Mouse (Mus musculus) MEL (cell line): ENCODE measurements around the gene Icam1. TPM values are rescaled to one million over a fixed set of nuclear protein-coding genes. Genes with fewer than 3 reads are reported as not detected.

Experiments
- DNase-seq: peaks from one replicate; pipeline ENCODE4 v3.0.0; 2011; ENCODE audit warnings: low read depth, low spot score
- H3K27ac ChIP-seq: 2 replicates; pipeline ENCODE4 v1.5.1; 2012; ENCODE audit warnings: low read depth, mild to moderate bottlenecking, control low read depth, low read length, moderate library complexity; ENCODE audit not compliant: control insufficient read depth
- H3K27me3 ChIP-seq, 2 experiments: fragments of 150-350 bp in 1 of 2; sonication (generic) in 1 of 2; 2 replicates each; pipeline ENCODE4 v1.6.1; 2012; ENCODE audit warnings: low read length in 2 of 2, mild to moderate bottlenecking in 2 of 2, improper control_type of control experiment in 1 of 2, moderate library complexity in 1 of 2; ENCODE audit not compliant: insufficient read depth in 2 of 2, control insufficient read depth in 1 of 2
- H3K36me3 ChIP-seq, 2 experiments: 2 replicates each; pipeline ENCODE4 v1.6.1; 2012 to 2014; ENCODE audit warnings: low read length in 2 of 2, improper control_type of control experiment in 1 of 2, inconsistent platforms in 1 of 2, mild to moderate bottlenecking in 1 of 2; ENCODE audit not compliant: insufficient read depth in 2 of 2, control insufficient read depth in 1 of 2
- H3K4me1 ChIP-seq, 2 experiments: fragments of 150-350 bp in 1 of 2; sonication (generic) in 1 of 2; 2 replicates each; pipeline ENCODE4 v1.6.1; 2012; ENCODE audit warnings: low read length in 2 of 2, improper control_type of control experiment in 1 of 2, mild to moderate bottlenecking in 1 of 2; ENCODE audit not compliant: insufficient read depth in 2 of 2, control insufficient read depth in 1 of 2
- H3K4me3 ChIP-seq, 2 experiments: fragments of 150-350 bp in 1 of 2; sonication (generic) in 1 of 2; 2 replicates each; pipeline ENCODE4 v1.5.1; 2012; ENCODE audit warnings: low read depth in 2 of 2, low read length in 2 of 2, mild to moderate bottlenecking in 2 of 2, moderate library complexity in 2 of 2, control low read depth in 1 of 2, improper control_type of control experiment in 1 of 2; ENCODE audit not compliant: control insufficient read depth in 1 of 2, insufficient read depth in 1 of 2
- H3K79me2 ChIP-seq: 2 replicates; pipeline ENCODE4 v1.6.1; 2012; ENCODE audit warnings: mild to moderate bottlenecking, low read length, moderate library complexity; ENCODE audit not compliant: control insufficient read depth, poor library complexity, insufficient read depth
- H3K9ac ChIP-seq: 2 replicates; pipeline ENCODE4 v1.6.1; 2012; ENCODE audit warnings: low read depth, mild to moderate bottlenecking, control low read depth, low read length, moderate library complexity; ENCODE audit not compliant: control insufficient read depth, poor library complexity, severe bottlenecking
- H3K9me3 ChIP-seq: fragments of 150-350 bp; sonication (generic); replicated peaks from 2 replicates; pipeline ENCODE4 v1.6.1; 2012; ENCODE audit warnings: mild to moderate bottlenecking, low read length, improper control_type of control experiment, moderate library complexity; ENCODE audit not compliant: insufficient read depth
- BHLHE40 ChIP-seq: IDR thresholded peaks from 2 replicates; pipeline ENCODE4 v1.6.1; 2012; ENCODE audit warnings: low read depth, mild to moderate bottlenecking, inconsistent platforms, low read length, improper control_type of control experiment, borderline replicate concordance
- CHD1 ChIP-seq: IDR thresholded peaks from 2 replicates; pipeline ENCODE4 v1.6.1; 2012; ENCODE audit warnings: low read depth, mild to moderate bottlenecking, inconsistent platforms, low read length, improper control_type of control experiment
- CTCF ChIP-seq, 3 experiments: IDR thresholded peaks in 2 of 3; conservative IDR thresholded peaks in 1 of 3; 2 replicates each; pipeline ENCODE4 v1.5.1; 2011 to 2012; ENCODE audit warnings: low read length in 3 of 3, low read depth in 2 of 3, mild to moderate bottlenecking in 2 of 3, improper control_type of control experiment in 1 of 3, inconsistent platforms in 1 of 3, mixed read lengths in 1 of 3, moderate library complexity in 1 of 3; ENCODE audit not compliant: control insufficient read depth in 1 of 3, insufficient read depth in 1 of 3, poor library complexity in 1 of 3, severe bottlenecking in 1 of 3
- E2F4 ChIP-seq: IDR thresholded peaks from 2 replicates; pipeline ENCODE4 v1.6.1; 2011; ENCODE audit warnings: low read depth, low read length, improper control_type of control experiment, borderline replicate concordance
- ELF1 ChIP-seq: IDR thresholded peaks from 2 replicates; pipeline ENCODE4 v1.6.1; 2014; ENCODE audit warnings: low read depth, mild to moderate bottlenecking, inconsistent platforms, low read length, improper control_type of control experiment, moderate library complexity
- ETS1 ChIP-seq: IDR thresholded peaks from 2 replicates; pipeline ENCODE4 v1.6.1; 2012; ENCODE audit warnings: low read depth, mild to moderate bottlenecking, inconsistent platforms, low read length, improper control_type of control experiment, moderate library complexity
- GABPA ChIP-seq: IDR thresholded peaks from 2 replicates; pipeline ENCODE4 v1.6.1; 2012; ENCODE audit warnings: low read depth, mild to moderate bottlenecking, inconsistent platforms, low read length, improper control_type of control experiment, moderate library complexity
- GATA1 ChIP-seq: IDR thresholded peaks from 2 replicates; pipeline ENCODE4 v1.6.1; 2011; ENCODE audit warnings: low read depth, low read length, improper control_type of control experiment
- HCFC1 ChIP-seq: IDR thresholded peaks from 2 replicates; pipeline ENCODE4 v1.6.1; 2012; ENCODE audit warnings: low read depth, mild to moderate bottlenecking, inconsistent platforms, low read length, improper control_type of control experiment, moderate library complexity
- JUND ChIP-seq: IDR thresholded peaks from 2 replicates; pipeline ENCODE4 v1.6.1; 2011; ENCODE audit warnings: low read depth, mild to moderate bottlenecking, improper control_type of control experiment, low read length
- MAX ChIP-seq: IDR thresholded peaks from 2 replicates; pipeline ENCODE4 v1.6.1; 2011; ENCODE audit warnings: low read length, improper control_type of control experiment
- MAZ ChIP-seq: IDR thresholded peaks from 2 replicates; pipeline ENCODE4 v1.6.1; 2012; ENCODE audit warnings: low read depth, mild to moderate bottlenecking, inconsistent platforms, low read length, improper control_type of control experiment
- MEF2A ChIP-seq: IDR thresholded peaks from 2 replicates; pipeline ENCODE4 v1.6.1; 2014; ENCODE audit warnings: low read depth, mild to moderate bottlenecking, inconsistent platforms, low read length, improper control_type of control experiment; ENCODE audit not compliant: poor library complexity, insufficient replicate concordance, severe bottlenecking; ENCODE audit errors: extremely low read depth
- MXI1 ChIP-seq: IDR thresholded peaks from 2 replicates; pipeline ENCODE4 v1.6.1; 2011; ENCODE audit warnings: mild to moderate bottlenecking, low read depth, low read length, improper control_type of control experiment
- MYB ChIP-seq: IDR thresholded peaks from 2 replicates; pipeline ENCODE4 v1.6.1; 2011; ENCODE audit warnings: mild to moderate bottlenecking, low read depth, low read length, improper control_type of control experiment
- MYC ChIP-seq: IDR thresholded peaks from 2 replicates; pipeline ENCODE4 v1.6.1; 2011; ENCODE audit warnings: low read depth, mild to moderate bottlenecking, low read length, improper control_type of control experiment, moderate library complexity
- NELFE ChIP-seq: IDR thresholded peaks from 2 replicates; pipeline ENCODE4 v1.6.1; 2011; ENCODE audit warnings: low read depth, low read length, improper control_type of control experiment
- NRF1 ChIP-seq: IDR thresholded peaks from 2 replicates; pipeline ENCODE4 v1.6.1; 2014; ENCODE audit warnings: low read depth, mild to moderate bottlenecking, inconsistent platforms, low read length, improper control_type of control experiment, moderate library complexity; ENCODE audit not compliant: poor library complexity, insufficient read depth, severe bottlenecking
- POLR2AphosphoS5 ChIP-seq: IDR thresholded peaks from 2 replicates; pipeline ENCODE4 v1.6.1; 2012; ENCODE audit warnings: low read depth, borderline replicate concordance, mild to moderate bottlenecking, inconsistent platforms, low read length, moderate library complexity, mixed read lengths
- RCOR1 ChIP-seq: IDR thresholded peaks from 2 replicates; pipeline ENCODE4 v1.6.1; 2012; ENCODE audit warnings: low read depth, mild to moderate bottlenecking, inconsistent platforms, low read length, improper control_type of control experiment
- SIN3A ChIP-seq: IDR thresholded peaks from 2 replicates; pipeline ENCODE4 v1.6.1; 2012; ENCODE audit warnings: low read length, improper control_type of control experiment, inconsistent platforms
- TBP ChIP-seq: IDR thresholded peaks from 2 replicates; pipeline ENCODE4 v1.8.0; 2011; ENCODE audit warnings: low read depth, low read length, improper control_type of control experiment
- TCF12 ChIP-seq: IDR thresholded peaks from 2 replicates; pipeline ENCODE4 v1.6.1; 2014; ENCODE audit warnings: low read depth, mild to moderate bottlenecking, inconsistent platforms, low read length, improper control_type of control experiment, moderate library complexity
- USF1 ChIP-seq: IDR thresholded peaks from 2 replicates; pipeline ENCODE4 v1.6.1; 2014; ENCODE audit warnings: low read depth, mild to moderate bottlenecking, inconsistent platforms, low read length, improper control_type of control experiment, moderate library complexity
- USF2 ChIP-seq, 2 experiments: IDR thresholded peaks; 2 replicates each; pipeline ENCODE4 v1.6.1; 2011 to 2012; ENCODE audit warnings: improper control_type of control experiment in 2 of 2, low read length in 2 of 2, borderline replicate concordance in 1 of 2, inconsistent platforms in 1 of 2, low read depth in 1 of 2, mild to moderate bottlenecking in 1 of 2; ENCODE audit not compliant: insufficient read depth in 1 of 2
- polyA plus RNA-seq, 2 experiments: library from polyadenylated mRNA; stranded (reverse) in 1 of 2; unstranded in 1 of 2; fragments of >175 nt in 1 of 2; fragments of >200 nt in 1 of 2; gene quantifications; 2 replicates each; pipeline versions ENCODE4 v1.2.1 to v1.2.4; 2012; ENCODE audit warnings: low replicate concordance in 2 of 2, low read depth in 1 of 2; ENCODE audit not compliant: insufficient read length in 2 of 2, insufficient read depth in 1 of 2, missing spikeins in 1 of 2
- total RNA-seq: library from RNA; depleted of rRNA; stranded (reverse); fragments of 300-350 nt; gene quantifications from 2 replicates; pipeline ENCODE4 v1.2.3, GENCODE M21; 2012

The Icam1 gene
- total and polyA plus RNA-seq, 3 experiments = 26.0 to 31.0 TPM; not detected in 1

- no peak for DNase-seq
- H3K36me3 ChIP-seq = peaks cover 0 to 17% of the 10 kb centered on the region in 2 experiments; a peak in 2 of 4 replicates
- H3K79me2 ChIP-seq = peaks cover 12% of the 10 kb centered on the region
- H3K4me3 ChIP-seq = no peak overlapping the region
- H3K27me3 ChIP-seq = no peaks in the 10 kb centered on the region
- H3K9ac ChIP-seq = no peak overlapping the region
- H3K9me3 ChIP-seq = no peaks in the 10 kb centered on the region
- peaks cover 13 to 19% of the 10 kb centered on the region in 2 experiments for H3K4me1 ChIP-seq
- no peak overlapping the region for H3K27ac ChIP-seq
- TF ChIP-seq JUND = no peak
- no peak for TF ChIP-seq TCF12
- no peak for TF ChIP-seq MAX
- TF ChIP-seq MYB = no peak
- no peak for TF ChIP-seq CTCF (IDR thresholded peaks at IDR 0.05 in 2 of 3, conservative IDR thresholded peaks at IDR 0.05 in 1 of 3; ENCODE audit: control insufficient read depth in 1 of 3, insufficient read depth in 1 of 3, low read depth in 2 of 3, low read length in 3 of 3, poor library complexity in 1 of 3, severe bottlenecking in 1 of 3)
- no peak for TF ChIP-seq NRF1
- no peak for TF ChIP-seq ELF1
- no peak for TF ChIP-seq ETS1
- no peak for TF ChIP-seq MXI1
- TF ChIP-seq MYC = no peak
- no peak for TF ChIP-seq MEF2A
- TF ChIP-seq SIN3A = no peak
- no peak for TF ChIP-seq POLR2AphosphoS5
- no peak for TF ChIP-seq BHLHE40
- no peak for TF ChIP-seq HCFC1
- no peak for TF ChIP-seq NELFE
- TF ChIP-seq RCOR1 = no peak
- no peak for TF ChIP-seq USF1
- TF ChIP-seq, all 39 proteins: peak for 0
Observed at GRCm38 (mm10) chr9:21025258-21025810, 9.5 kb downstream of the Icam1 start.

- Histone ChIP-seq H3K9ac (no peak overlapping the region), H3K27me3 (no peaks in the 10 kb centered on the region), H3K79me2 (peaks cover 14% of the 10 kb centered on the region), H3K4me1 (peaks cover 13 to 19% of the 10 kb centered on the region in 2 experiments), H3K9me3 (no peaks in the 10 kb centered on the region), H3K27ac (no peak overlapping the region), H3K36me3 (peaks cover 0 to 17% of the 10 kb centered on the region in 2 experiments; a peak in 2 of 4 replicates), H3K4me3 (no peak overlapping the region)
- no peak for DNase-seq
- no peak for TF ChIP-seq GABPA
- no peak for TF ChIP-seq TBP
- no peak for TF ChIP-seq CHD1
- TF ChIP-seq MAZ = no peak
- no peak for TF ChIP-seq ELF1
- no peak for TF ChIP-seq GATA1
- TF ChIP-seq E2F4 = no peak
- TF ChIP-seq USF2 (IDR thresholded peaks at IDR 0.05; ENCODE audit: borderline replicate concordance in 1 of 2, insufficient read depth in 1 of 2, low read depth in 1 of 2, low read length in 2 of 2) = no peak
- no peak for TF ChIP-seq JUND
Observed at GRCm38 (mm10) chr9:21026849-21027248, 11.1 kb downstream of the Icam1 start.
